Comparison of ENCODE assay signal across 11 mouse cellular contexts in the genomic region with DNA sequence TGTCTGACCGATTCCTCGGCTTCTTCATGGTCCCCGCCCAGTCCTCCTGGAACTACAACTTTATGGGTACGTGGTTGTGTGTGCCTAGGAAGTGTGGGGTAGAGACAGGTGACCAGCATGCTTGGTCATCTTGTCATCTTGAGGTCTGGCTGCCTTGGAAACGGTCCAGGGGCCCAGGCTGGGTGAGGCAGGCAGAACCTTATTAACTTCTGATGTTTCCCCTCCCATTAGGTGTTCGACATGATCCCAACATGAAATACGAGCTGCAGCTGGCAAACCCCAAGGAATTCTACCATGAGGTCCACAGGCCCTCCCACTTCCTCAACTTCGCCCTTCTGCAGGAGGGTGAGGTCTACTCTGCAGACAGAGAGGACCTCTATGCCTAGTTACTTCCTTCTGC. TPM values are rescaled to one million over a fixed set of nuclear protein-coding genes. Genes with fewer than 3 reads are reported as not detected.
DNase-seq lines count a peak whose midpoint lies in the region; ATAC-seq and TF ChIP-seq lines count a peak whose summit lies in the region.
"Had no signal": no experiment of that assay in that cellular context is flagged by ENCODE, and none has a peak within 500 bp of the region (broad histone marks: within the 10 kb centered on the region; RNA-seq: fewer than 3 reads in every experiment).

No protein-coding gene starts in this region.

- H3K27ac ChIP-seq in forebrain, postnatal 0 days (ENCODE audit: low read depth, low read length), result no peak overlapping the region
- H3K27ac ChIP-seq in forebrain, embryonic 15.5 days (replicated peaks), result no peak overlapping the region
- H3K27ac ChIP-seq in kidney, embryonic 16.5 days (ENCODE audit: low read length), result peak overlapping the region; percentile 83; the same call in 1 of the 2 replicates

- no peak overlapping the region for H3K4me3 ChIP-seq in forebrain, postnatal 0 days (ENCODE audit: low read depth, low read length)
- H3K4me3 ChIP-seq in forebrain, embryonic 15.5 days, result no peak overlapping the region
- peak overlapping the region; percentile 1 for H3K4me3 ChIP-seq in megakaryocyte, embryonic 14.5 days (replicated peaks)
- H3K4me3 ChIP-seq in kidney, embryonic 16.5 days (ENCODE audit: low read length), result no peak overlapping the region

- 86% methylated on average over 8 of the region's 8 CpGs for WGBS in forebrain, postnatal 0 days
- WGBS in forebrain, embryonic 15.5 days, result 86% methylated on average over 8 of the region's 8 CpGs
- 51% methylated on average over 8 of the region's 8 CpGs for WGBS in kidney, embryonic 16.5 days

- H3K36me3 ChIP-seq in forebrain, postnatal 0 days (ENCODE audit: insufficient read depth), result peaks cover 46% of the 10 kb centered on the region
- H3K36me3 ChIP-seq in forebrain, embryonic 15.5 days, result peaks cover 55% of the 10 kb centered on the region
- peaks cover 76% of the 10 kb centered on the region for H3K36me3 ChIP-seq in megakaryocyte, embryonic 14.5 days (replicated peaks; ENCODE audit: low read length)
- peaks cover 50% of the 10 kb centered on the region for H3K36me3 ChIP-seq in kidney, embryonic 16.5 days (ENCODE audit: insufficient read depth, low read length)

- no peak overlapping the region for H3K4me2 ChIP-seq in forebrain, postnatal 0 days (ENCODE audit: low read depth)
- H3K4me2 ChIP-seq in forebrain, embryonic 15.5 days (replicated peaks), result no peak overlapping the region
- H3K4me2 ChIP-seq in kidney, embryonic 16.5 days (replicated peaks; ENCODE audit: low read depth, low read length), result no peak overlapping the region

- DNase-seq in forebrain, postnatal 0 days, result no peak
- DNase-seq in retina, postnatal 1 day, result no peak
- DNase-seq in frontal cortex, postnatal 25 days (ENCODE audit: low spot score in 2 of 2), result no peak
- no peak for DNase-seq in urinary bladder, postnatal 14 days (ENCODE audit: low spot score)
- DNase-seq: cerebellum, postnatal 36 days had no signal

- ATAC-seq in forebrain, postnatal 0 days, result no peak
- no peak for ATAC-seq in forebrain, embryonic 15.5 days (replicated peaks)
- ATAC-seq in megakaryocyte, adult 5-6 weeks (ENCODE audit: poor library complexity, severe bottlenecking), result no peak
- ATAC-seq in kidney, embryonic 16.5 days (ENCODE audit: low FRiP score, low TSS enrichment), result no peak
- ATAC-seq: midbrain, embryonic 16.5 days had no signal

- peaks cover 6% of the 10 kb centered on the region; the same call in 1 of the 2 replicates for H3K4me1 ChIP-seq in forebrain, postnatal 0 days (ENCODE audit: insufficient read depth)
- H3K4me1 ChIP-seq in forebrain, embryonic 15.5 days, result peaks cover 15% of the 10 kb centered on the region
- H3K4me1 ChIP-seq in megakaryocyte, embryonic 14.5 days, result peaks cover 59% of the 10 kb centered on the region
- peaks cover 25% of the 10 kb centered on the region for H3K4me1 ChIP-seq in kidney, embryonic 16.5 days (ENCODE audit: insufficient read depth, low read length)

- H3K27me3 ChIP-seq in forebrain, postnatal 0 days (ENCODE audit: insufficient read depth, low read length), result no peaks in the 10 kb centered on the region
- no peaks in the 10 kb centered on the region for H3K27me3 ChIP-seq in forebrain, embryonic 15.5 days
- H3K27me3 ChIP-seq in megakaryocyte, embryonic 14.5 days (replicated peaks), result no peaks in the 10 kb centered on the region
- no peaks in the 10 kb centered on the region for H3K27me3 ChIP-seq in kidney, embryonic 16.5 days (ENCODE audit: insufficient read depth, low read length)
- H3K27me3 ChIP-seq: hindbrain, embryonic 15.5 days had no signal

- H3K9ac ChIP-seq in forebrain, postnatal 0 days, result 0 out of 2 replicates have a peak overlapping the region, but pooled peaks have one; percentile 4
- H3K9ac ChIP-seq in forebrain, embryonic 15.5 days (replicated peaks), result no peak overlapping the region
- H3K9ac ChIP-seq in kidney, embryonic 16.5 days (replicated peaks; ENCODE audit: low read length), result no peak overlapping the region

- H3K9me3 ChIP-seq in forebrain, postnatal 0 days (ENCODE audit: low read length), result no peaks in the 10 kb centered on the region
- H3K9me3 ChIP-seq in forebrain, embryonic 15.5 days, result no peaks in the 10 kb centered on the region
- H3K9me3 ChIP-seq in megakaryocyte, embryonic 14.5 days, result no peaks in the 10 kb centered on the region
- no peaks in the 10 kb centered on the region for H3K9me3 ChIP-seq in kidney, embryonic 16.5 days (ENCODE audit: low read length)
- H3K9me3 ChIP-seq: hindbrain, embryonic 15.5 days had no signal

- TF ChIP-seq CTCF in forebrain, postnatal 0 days (IDR thresholded peaks at IDR 0.05; ENCODE audit: low read depth), result no peak

RNA-seq across cellular contexts. Expression of gene Rilp, which starts 1.0 kb away (rescaled TPM):
- 0.67 and 1.6 TPM in 2 replicates for total RNA-seq in forebrain, postnatal 0 days (2014; rRNA removed)
- polyA plus RNA-seq in forebrain, postnatal 0 days (2015; fragmentation: Nextera tagmentation; extraction: Ambion mirVana), result 2.9 and 4.9 TPM in 2 replicates
- 0.71 and 0.72 TPM in 2 replicates for polyA plus RNA-seq in forebrain, embryonic 15.5 days (2015; fragmentation: Nextera tagmentation; extraction: Ambion mirVana)
- polyA plus RNA-seq in megakaryocyte, embryonic 14.5 days (2012; ENCODE audit: insufficient read depth, low replicate concordance), result 4.2 and 9.5 TPM in 2 replicates
- 0.98 and 1.2 TPM in 2 replicates for total RNA-seq in megakaryocyte, adult 5-6 weeks (2015)
- total RNA-seq in megakaryocyte, adult 5-6 weeks (2017), result 0.55 and 1.8 TPM in 2 replicates
- polyA plus RNA-seq in kidney, embryonic 16.5 days (2015; fragmentation: Nextera tagmentation; extraction: Ambion mirVana), result 1.7 and 2.0 TPM in 2 replicates

RNA-seq across cellular contexts. Expression of gene Scarf1, which starts 4.4 kb away (rescaled TPM):
- 4.0 and 4.5 TPM in 2 replicates for total RNA-seq in forebrain, postnatal 0 days (2014; rRNA removed)
- polyA plus RNA-seq in forebrain, postnatal 0 days (2015; fragmentation: Nextera tagmentation; extraction: Ambion mirVana), result 3.1 and 3.5 TPM in 2 replicates
- polyA plus RNA-seq in forebrain, embryonic 15.5 days (2015; fragmentation: Nextera tagmentation; extraction: Ambion mirVana), result 3.1 and 3.3 TPM in 2 replicates
- polyA plus RNA-seq in megakaryocyte, embryonic 14.5 days (2012; ENCODE audit: insufficient read depth, low replicate concordance), result 27.4 and 42.5 TPM in 2 replicates
- 0.41 and 1.1 TPM in 2 replicates for total RNA-seq in megakaryocyte, adult 5-6 weeks (2015)
- 0.66 and 0.85 TPM in 2 replicates for total RNA-seq in megakaryocyte, adult 5-6 weeks (2017)
- 19.2 and 19.5 TPM in 2 replicates for polyA plus RNA-seq in kidney, embryonic 16.5 days (2015; fragmentation: Nextera tagmentation; extraction: Ambion mirVana)

RNA-seq across cellular contexts. Expression of gene Prpf8, which starts 22.3 kb away (rescaled TPM):
- 89.0 and 120 TPM in 2 replicates for total RNA-seq in forebrain, postnatal 0 days (2014; rRNA removed)
- 25.6 and 27.9 TPM in 2 replicates for polyA plus RNA-seq in forebrain, postnatal 0 days (2015; fragmentation: Nextera tagmentation; extraction: Ambion mirVana)
- polyA plus RNA-seq in forebrain, embryonic 15.5 days (2015; fragmentation: Nextera tagmentation; extraction: Ambion mirVana), result 55.0 and 58.3 TPM in 2 replicates
- polyA plus RNA-seq in megakaryocyte, embryonic 14.5 days (2012; ENCODE audit: insufficient read depth, low replicate concordance), result 18.1 and 35.1 TPM in 2 replicates
- total RNA-seq in megakaryocyte, adult 5-6 weeks (2015), result 91.3 and 102 TPM in 2 replicates
- total RNA-seq in megakaryocyte, adult 5-6 weeks (2017), result 69.3 and 90.7 TPM in 2 replicates
- polyA plus RNA-seq in kidney, embryonic 16.5 days (2015; fragmentation: Nextera tagmentation; extraction: Ambion mirVana), result 64.0 and 66.2 TPM in 2 replicates

RNA-seq across cellular contexts. Expression of gene Slc43a2, which starts 22.6 kb away (rescaled TPM):
- 16.5 and 24.0 TPM in 2 replicates for total RNA-seq in forebrain, postnatal 0 days (2014; rRNA removed)
- polyA plus RNA-seq in forebrain, postnatal 0 days (2015; fragmentation: Nextera tagmentation; extraction: Ambion mirVana), result 10.4 and 14.1 TPM in 2 replicates
- polyA plus RNA-seq in forebrain, embryonic 15.5 days (2015; fragmentation: Nextera tagmentation; extraction: Ambion mirVana), result 12.1 and 12.6 TPM in 2 replicates
- 18.9 and 35.4 TPM in 2 replicates for polyA plus RNA-seq in megakaryocyte, embryonic 14.5 days (2012; ENCODE audit: insufficient read depth, low replicate concordance)
- total RNA-seq in megakaryocyte, adult 5-6 weeks (2015), result 30.6 and 32.3 TPM in 2 replicates
- 32.2 and 33.5 TPM in 2 replicates for total RNA-seq in megakaryocyte, adult 5-6 weeks (2017)
- polyA plus RNA-seq in kidney, embryonic 16.5 days (2015; fragmentation: Nextera tagmentation; extraction: Ambion mirVana), result 9.4 and 9.7 TPM in 2 replicates

RNA-seq across cellular contexts. Expression of gene Tlcd2, which starts 47.4 kb away (rescaled TPM):
- total RNA-seq in forebrain, postnatal 0 days (2014; rRNA removed), result 0.31 and 1.4 TPM in 2 replicates
- 0.79 and 1.2 TPM in 2 replicates for polyA plus RNA-seq in forebrain, postnatal 0 days (2015; fragmentation: Nextera tagmentation; extraction: Ambion mirVana)
- polyA plus RNA-seq in forebrain, embryonic 15.5 days (2015; fragmentation: Nextera tagmentation; extraction: Ambion mirVana), result 0.95 and 1.3 TPM in 2 replicates
- 1.7 TPM in 1 of 2 replicates, not detected in the other for polyA plus RNA-seq in megakaryocyte, embryonic 14.5 days (2012; ENCODE audit: insufficient read depth, low replicate concordance)
- total RNA-seq in megakaryocyte, adult 5-6 weeks (2015), result 3.1 and 7.8 TPM in 2 replicates
- 4.6 and 5.4 TPM in 2 replicates for total RNA-seq in megakaryocyte, adult 5-6 weeks (2017)
- polyA plus RNA-seq in kidney, embryonic 16.5 days (2015; fragmentation: Nextera tagmentation; extraction: Ambion mirVana), result 26.8 and 27.1 TPM in 2 replicates
